Mouse (Mus musculus) liver, postnatal 0 days (tissue): ENCODE data around the gene Snrnp25.

Experiments
- CTCF ChIP-seq: sonication (generic); IDR thresholded peaks from 2 replicates; pipeline ENCODE4 v1.5.1; 2016; ENCODE audit warnings: antibody characterized with exemption, low read depth
- EP300 ChIP-seq: IDR thresholded peaks from 2 replicates; pipeline ENCODE4 v1.6.1; 2016; ENCODE audit warnings: antibody characterized with exemption, low read depth, mild to moderate bottlenecking

DNA sequence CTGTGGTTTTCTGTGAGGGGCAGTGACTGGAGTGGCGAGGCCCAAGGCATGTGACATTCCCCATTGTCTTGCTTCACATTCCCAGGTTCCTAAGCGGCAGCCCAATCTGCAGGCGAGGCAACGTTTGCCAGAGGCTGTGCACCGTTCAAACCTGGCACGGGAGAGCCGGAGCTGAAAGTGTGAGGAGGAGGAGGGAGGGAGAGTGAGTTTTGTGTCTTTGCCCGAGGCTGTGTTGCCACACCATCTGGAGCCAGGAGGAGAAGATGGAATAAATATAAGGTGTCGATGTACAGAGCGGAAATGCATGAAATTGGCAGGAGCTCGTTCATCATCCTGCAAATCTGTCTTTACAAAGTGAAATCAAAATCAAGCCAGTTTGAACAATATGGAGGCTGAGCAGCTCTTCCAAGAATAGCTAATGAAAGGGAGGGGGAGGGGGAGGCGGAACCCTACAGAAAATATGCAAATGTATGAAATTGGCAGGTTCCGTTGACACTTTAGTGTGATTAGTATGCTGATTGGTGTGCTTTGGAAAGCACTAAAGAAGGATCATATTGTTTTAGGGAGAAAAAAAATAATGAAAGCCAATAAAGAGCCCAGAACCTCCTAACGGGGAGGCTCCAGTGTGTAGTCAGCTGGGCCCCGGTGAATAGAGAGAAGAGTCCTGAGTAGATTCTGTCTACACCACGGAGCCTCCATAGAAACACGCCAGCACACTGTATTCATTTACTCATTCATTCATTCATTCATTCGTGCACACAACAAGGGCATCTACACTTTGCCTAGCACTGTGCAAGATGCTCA is 47.2 kb upstream of the Snrnp25 start:
- TF ChIP-seq CTCF = no peak
- no peak for TF ChIP-seq EP300
